Comparison of ENCODE assay signal across 7 mouse cellular contexts in the genomic region with DNA sequence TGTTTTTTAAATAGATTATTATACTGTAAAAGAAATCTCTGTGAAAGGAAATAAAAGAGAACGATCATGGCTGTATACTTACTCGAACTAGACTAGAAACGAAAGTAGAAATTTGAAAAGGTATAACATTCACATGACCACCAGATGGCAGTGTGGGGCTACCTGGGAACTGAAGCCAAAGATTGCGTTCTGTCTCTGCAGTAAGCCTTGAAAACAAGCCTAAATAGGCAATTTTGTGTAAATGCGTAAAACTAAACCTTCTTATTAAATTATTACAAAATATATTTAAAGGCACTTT. TPM values are rescaled to one million over a fixed set of nuclear protein-coding genes. Genes with fewer than 3 reads are reported as not detected.
DNase-seq lines count a peak whose midpoint lies in the region; ATAC-seq and TF ChIP-seq lines count a peak whose summit lies in the region.

No protein-coding gene starts in this region.

- TF ChIP-seq CTCF in spleen, adult 2 months (IDR thresholded peaks at IDR 0.05; ENCODE audit: extremely low read depth, insufficient read depth, insufficient read length, insufficient replicate concordance): peak; percentile 13; the same call in 1 of the 2 replicates

- peak; percentile 50 to 51 for DNase-seq in adrenal gland, adult 18-20 months (ENCODE audit: low spot score in 2 of 2)
- DNase-seq in embryo, embryonic 10 days (ENCODE audit: low spot score): peak; percentile 83
- DNase-seq in gastrocnemius, postnatal 25 days: peak; percentile 46
- DNase-seq in limb, embryonic 10.5 days (ENCODE audit: low spot score): peak; percentile 55
- DNase-seq in spleen, adult 2 months (ENCODE audit: low read depth in 1 of 2, low spot score in 2 of 2): peak; percentile 43 to 51

- H3K9me3 ChIP-seq in intestine, embryonic 15.5 days: no peaks in the 10 kb centered on the region
- H3K9me3 ChIP-seq in limb, embryonic 10.5 days (replicated peaks): no peaks in the 10 kb centered on the region
- no peaks in the 10 kb centered on the region for H3K9me3 ChIP-seq in midbrain, embryonic 12.5 days

- H3K27ac ChIP-seq in intestine, embryonic 15.5 days: no peak overlapping the region
- no peak overlapping the region for H3K27ac ChIP-seq in limb, embryonic 10.5 days
- no peak overlapping the region for H3K27ac ChIP-seq in midbrain, embryonic 12.5 days (replicated peaks)
- H3K27ac ChIP-seq in spleen, adult 2 months (ENCODE audit: insufficient read depth, low read length): no peak overlapping the region

- TF ChIP-seq POLR2A in spleen, adult 2 months (IDR thresholded peaks at IDR 0.05; ENCODE audit: low read depth, low read length): no peak

- no peak for ATAC-seq in intestine, embryonic 15.5 days
- ATAC-seq in midbrain, embryonic 12.5 days (ENCODE audit: low FRiP score, low read depth): peak; percentile 32

- WGBS in intestine, embryonic 15.5 days: 36% methylated on average over 5 of the region's 5 CpGs
- WGBS in limb, embryonic 10.5 days: 51% methylated on average over 5 of the region's 5 CpGs
- WGBS in midbrain, embryonic 12.5 days: 33% methylated on average over 5 of the region's 5 CpGs
- 28% methylated on average over 5 of the region's 5 CpGs for WGBS in spleen, adult 2 months

- H3K27me3 ChIP-seq in intestine, embryonic 15.5 days (replicated peaks): no peaks in the 10 kb centered on the region
- H3K27me3 ChIP-seq in limb, embryonic 10.5 days (ENCODE audit: low read depth, poor library complexity, severe bottlenecking): no peaks in the 10 kb centered on the region
- H3K27me3 ChIP-seq in midbrain, embryonic 12.5 days: no peaks in the 10 kb centered on the region
- no peaks in the 10 kb centered on the region for H3K27me3 ChIP-seq in spleen, adult 2 months (ENCODE audit: control insufficient read depth, insufficient read depth, low read length)

- H3K4me1 ChIP-seq in intestine, embryonic 15.5 days (replicated peaks): no peaks in the 10 kb centered on the region
- H3K4me1 ChIP-seq in limb, embryonic 10.5 days: no peaks in the 10 kb centered on the region
- 0 out of 2 replicates have a peak, but pooled peaks cover 3% of the 10 kb centered on the region for H3K4me1 ChIP-seq in midbrain, embryonic 12.5 days
- H3K4me1 ChIP-seq in spleen, adult 2 months (ENCODE audit: control insufficient read depth, insufficient read depth, insufficient read length): no peaks in the 10 kb centered on the region

- H3K4me2 ChIP-seq in intestine, embryonic 15.5 days (replicated peaks): peak overlapping the region; percentile 19
- H3K4me2 ChIP-seq in midbrain, embryonic 12.5 days (replicated peaks): peak overlapping the region; percentile 23; the same call in 1 of the 2 replicates

- no peaks in the 10 kb centered on the region for H3K36me3 ChIP-seq in intestine, embryonic 15.5 days
- no peaks in the 10 kb centered on the region for H3K36me3 ChIP-seq in limb, embryonic 10.5 days
- H3K36me3 ChIP-seq in midbrain, embryonic 12.5 days: no peaks in the 10 kb centered on the region
- H3K36me3 ChIP-seq in spleen, adult 2 months (ENCODE audit: control insufficient read depth, insufficient read depth, low read length): no peaks in the 10 kb centered on the region

- no peak overlapping the region for H3K9ac ChIP-seq in intestine, embryonic 15.5 days
- H3K9ac ChIP-seq in midbrain, embryonic 12.5 days (replicated peaks): no peak overlapping the region

- H3K4me3 ChIP-seq in intestine, embryonic 15.5 days (replicated peaks): no peak overlapping the region
- no peak overlapping the region for H3K4me3 ChIP-seq in limb, embryonic 10.5 days
- H3K4me3 ChIP-seq in midbrain, embryonic 12.5 days: no peak overlapping the region
- no peak overlapping the region for H3K4me3 ChIP-seq in spleen, adult 2 months (ENCODE audit: extremely low read depth, insufficient read depth, insufficient read length)

RNA-seq across cellular contexts. Expression of gene Sh2d1a, which starts 38.5 kb away (rescaled TPM):
- not detected for total RNA-seq in adrenal gland, adult 18-20 months (2021)
- not detected for total RNA-seq in gastrocnemius, postnatal 25 days (2021)
- 0.14 and 0.23 TPM in 2 replicates for polyA plus RNA-seq in intestine, embryonic 15.5 days (2015; fragmentation: Nextera tagmentation; extraction: Ambion mirVana)
- 0.05 TPM in 2 replicates for polyA plus RNA-seq in limb, embryonic 10.5 days (2016; fragmentation: Nextera tagmentation; extraction: Ambion mirVana)
- 1.5 and 1.6 TPM in 2 replicates for polyA plus RNA-seq in midbrain, embryonic 12.5 days (2016; fragmentation: Nextera tagmentation; extraction: Ambion mirVana)
- 3.4 and 3.7 TPM in 2 replicates for polyA plus RNA-seq in spleen, adult 2 months (2012; rRNA removed)

RNA-seq across cellular contexts. Expression of gene Tex13c2, which starts 51.2 kb away (rescaled TPM):
- total RNA-seq in adrenal gland, adult 18-20 months (2021): not detected
- not detected for total RNA-seq in gastrocnemius, postnatal 25 days (2021)
- not detected in 2 replicates for polyA plus RNA-seq in intestine, embryonic 15.5 days (2015; fragmentation: Nextera tagmentation; extraction: Ambion mirVana)
- not detected in 2 replicates for polyA plus RNA-seq in limb, embryonic 10.5 days (2016; fragmentation: Nextera tagmentation; extraction: Ambion mirVana)
- not detected in 2 replicates for polyA plus RNA-seq in midbrain, embryonic 12.5 days (2016; fragmentation: Nextera tagmentation; extraction: Ambion mirVana)
- 0.06 and 0.07 TPM in 2 replicates for polyA plus RNA-seq in spleen, adult 2 months (2012; rRNA removed)
